Mouse (Mus musculus) embryonic stem cell, embryonic (primary cell): ENCODE measurements around the gene Olfr750.

Source experiments
- CTCF ChIA-PET, 4 experiments: fragments of 300-600 bp in 2 of 4; fragments of 350-600 bp in 2 of 4; sonication (Branson Sonifier 250); formaldehyde crosslinking; loops; one replicate each; lab custom pipeline; 2022; ENCODE audit warnings: inconsistent platforms in 2 of 4; lab: Charles Lee
- POLR2A ChIA-PET, 4 experiments: fragments of 300-600 bp in 2 of 4; fragments of 350-600 bp in 2 of 4; sonication (Branson Sonifier 250); formaldehyde crosslinking; loops; one replicate each; lab custom pipeline; 2022; ENCODE audit warnings: antibody characterized with exemption in 4 of 4, inconsistent platforms in 1 of 4; lab: Charles Lee

Olfr750 gene

GRCm38 (mm10) chr14:51057401-51057831, 16.8 kb downstream of the Olfr750 start, which contains the start of gene Rnase12:
Rnase12 (minus strand) TSS chr14:51057661.
- CTCF ChIA-PET: interaction anchor here in 2 of 4 experiments (0.6 to 1.0 kb wide), 4 partner anchors 24 to 257 kb away, joined by 3 to 8 read pairs (median 3); no protein-coding TSS in a partner anchor
- POLR2A ChIA-PET: interaction anchor here (0.5 to 1.2 kb wide), 8 partner anchors 8 to 258 kb away, joined by 3 to 5 read pairs (median 3); partner anchors contain the start of genes Pip4p1 (in 2 of the 4) and Pnp (in 2 of the 4)

GRCm38 (mm10) chr14:51054243-51055237, 19.7 kb downstream of the Olfr750 start:
- CTCF ChIA-PET: interaction anchor here in 2 of 4 experiments (1.0 to 1.1 kb wide), 3 partner anchors 9 to 28 kb away, joined by 3 to 5 read pairs (median 5); no protein-coding TSS in a partner anchor
- POLR2A ChIA-PET: interaction anchor here in 3 of 4 experiments (0.7 to 1.7 kb wide), 6 partner anchors 9 to 993 kb away, joined by 3 to 10 read pairs (median 3); partner anchors contain the start of genes Pnp (in 2 of the 3) and Pip4p1 (in 1 of the 3)

- ChIA-PET POLR2A (interaction anchor here in 2 of 4 experiments (1.6 to 1.7 kb wide), 2 partner anchors 18 to 122 kb away, joined by 3 to 6 read pairs; partner anchors contain the start of genes Pip4p1 (in 1 of the 2) and Pnp (in 1 of the 2)), CTCF (interaction anchor here in 1 of 4 experiments (0.8 kb wide), 1 partner anchor 253 kb away, joined by 3 read pairs; no protein-coding TSS in a partner anchor)
Measured at GRCm38 (mm10) chr14:51053176-51053575, 21.1 kb downstream of the Olfr750 start.

GRCm38 (mm10) chr14:51051941-51052340, 22.3 kb downstream of the Olfr750 start:
- POLR2A ChIA-PET: no interaction called here
- CTCF ChIA-PET: interaction anchor here in 1 of 4 experiments (0.5 kb wide), 1 partner anchor 17 kb away, joined by 3 read pairs; no protein-coding TSS in a partner anchor

GRCm38 (mm10) chr14:51050063-51050462, 24.2 kb downstream of the Olfr750 start, which contains the start of gene Rnase11:
Rnase11 (minus strand) TSS chr14:51050163.
- ChIA-PET POLR2A (no interaction called here), CTCF (no interaction called here)

GRCm38 (mm10) chr14:51047846-51048245, 26.4 kb downstream of the Olfr750 start:
- CTCF ChIA-PET: no interaction called here
- POLR2A ChIA-PET: no interaction called here

- CTCF ChIA-PET: no interaction called here
- POLR2A ChIA-PET: interaction anchor here in 1 of 4 experiments (0.5 kb wide), 1 partner anchor 235 kb away, joined by 4 read pairs; no protein-coding TSS in a partner anchor
Measured at GRCm38 (mm10) chr14:51041769-51042168, 32.5 kb downstream of the Olfr750 start, which contains the start of gene Rnase9. Rnase9 (minus strand) TSS chr14:51041869.

- CTCF ChIA-PET: no interaction called here
- POLR2A ChIA-PET: interaction anchor here in 1 of 4 experiments (0.6 kb wide), 1 partner anchor 13 kb away, joined by 3 read pairs; no protein-coding TSS in a partner anchor
Measured at GRCm38 (mm10) chr14:51036214-51036613, 38.0 kb downstream of the Olfr750 start.

- CTCF ChIA-PET: no interaction called here
- POLR2A ChIA-PET: interaction anchor here in 1 of 4 experiments (1.5 kb wide), 1 partner anchor 18 kb away, joined by 3 read pairs; no protein-coding TSS in a partner anchor
Measured at GRCm38 (mm10) chr14:51035206-51035605, 39.0 kb downstream of the Olfr750 start.

GRCm38 (mm10) chr14:51027387-51028155, 46.7 kb downstream of the Olfr750 start:
- ChIA-PET POLR2A (interaction anchor here in 2 of 4 experiments (1.0 to 2.0 kb wide), 4 partner anchors 11 to 37 kb away, joined by 4 to 9 read pairs (median 5); no protein-coding TSS in a partner anchor), CTCF (interaction anchor here (0.6 to 4.1 kb wide), 17 partner anchors 11 to 228 kb away, joined by 3 to 24 read pairs (median 4); partner anchors contain the start of gene Rnase12 (in 1 of the 4))

GRCm38 (mm10) chr14:51026391-51027133, 47.7 kb downstream of the Olfr750 start:
- POLR2A ChIA-PET: interaction anchor here in 2 of 4 experiments (0.6 to 2.0 kb wide), 4 partner anchors 12 to 72 kb away, joined by 3 to 9 read pairs (median 5); no protein-coding TSS in a partner anchor
- CTCF ChIA-PET: interaction anchor here (0.6 to 4.1 kb wide), 19 partner anchors 12 to 227 kb away, joined by 3 to 24 read pairs (median 4); partner anchors contain the start of gene Rnase12 (in 1 of the 4)

GRCm38 (mm10) chr14:51024820-51025219, 49.4 kb downstream of the Olfr750 start:
- POLR2A ChIA-PET: interaction anchor here in 2 of 4 experiments (0.6 to 1.3 kb wide), 4 partner anchors 36 to 101 kb away, joined by 3 to 4 read pairs (median 3); no protein-coding TSS in a partner anchor
- CTCF ChIA-PET: interaction anchor here in 3 of 4 experiments (0.7 to 4.1 kb wide), 7 partner anchors 35 to 225 kb away, joined by 3 to 24 read pairs (median 4); no protein-coding TSS in a partner anchor

GRCm38 (mm10) chr14:51023457-51023856, 50.8 kb downstream of the Olfr750 start:
- POLR2A ChIA-PET: interaction anchor here in 1 of 4 experiments (0.6 to 1.3 kb wide), 3 partner anchors 12 to 92 kb away, joined by 3 to 4 read pairs (median 3); no protein-coding TSS in a partner anchor
- CTCF ChIA-PET: interaction anchor here in 1 of 4 experiments (1.0 kb wide), 1 partner anchor 40 kb away, joined by 3 read pairs; no protein-coding TSS in a partner anchor

GRCm38 (mm10) chr14:51017256-51017655, 57.0 kb downstream of the Olfr750 start:
- ChIA-PET CTCF (no interaction called here), POLR2A (no interaction called here)
